Mouse (Mus musculus): ENCODE measurements around the gene C1qtnf1. TPM values are rescaled to one million over a fixed set of nuclear protein-coding genes. Genes with fewer than 3 reads are reported as not detected.
A peak's percentile ranks its signal among the peaks of the same experiment; 100 is the strongest.

C1qtnf1 gene
- polyA plus RNA-seq, 1 experiment from 2014 or later, result 4.4 TPM

GRCm38 (mm10) chr11:118409106-118410072 is 18.6 kb upstream of the C1qtnf1 start:
- H3K4me1 ChIP-seq (ENCODE audit: control insufficient read depth, insufficient read depth, low read depth, low read length), result peaks cover 4% of the 10 kb centered on the region; the same call in 1 of the 2 replicates
- 89% methylated on average over 12 of the region's 12 CpGs for WGBS
- ATAC-seq, result no peak
- no peak overlapping the region for H3K4me3 ChIP-seq (ENCODE audit: low read length)
- no peaks in the 10 kb centered on the region for H3K9me3 ChIP-seq (ENCODE audit: control insufficient read depth, low read length)
- peaks cover 17% of the 10 kb centered on the region for H3K36me3 ChIP-seq (ENCODE audit: control insufficient read depth, insufficient read depth, low read length)
- no peaks in the 10 kb centered on the region for H3K27me3 ChIP-seq (replicated peaks; ENCODE audit: control insufficient read depth, insufficient read depth, low read length)
- H3K4me2 ChIP-seq (ENCODE audit: low read length), result no peak overlapping the region
- no peak overlapping the region for H3K27ac ChIP-seq (ENCODE audit: low read depth, low read length)
- H3K9ac ChIP-seq (ENCODE audit: low read depth, low read length), result no peak overlapping the region

- Histone ChIP-seq H3K4me1 (ENCODE audit: control insufficient read depth, insufficient read depth, low read depth, low read length) (peaks cover 4% of the 10 kb centered on the region; the same call in 1 of the 2 replicates), H3K4me2 (ENCODE audit: low read length) (no peak overlapping the region), H3K9ac (ENCODE audit: low read depth, low read length) (no peak overlapping the region), H3K4me3 (ENCODE audit: low read length) (no peak overlapping the region), H3K27ac (ENCODE audit: low read depth, low read length) (no peak overlapping the region), H3K27me3 (replicated peaks; ENCODE audit: control insufficient read depth, insufficient read depth, low read length) (no peaks in the 10 kb centered on the region), H3K36me3 (ENCODE audit: control insufficient read depth, insufficient read depth, low read length) (peaks cover 17% of the 10 kb centered on the region), H3K9me3 (ENCODE audit: control insufficient read depth, low read length) (no peaks in the 10 kb centered on the region)
- WGBS, result 100% methylated on average over 1 of the region's 1 CpGs
- ATAC-seq, result no peak
These were observed 17.9 kb upstream of the C1qtnf1 start for GRCm38 (mm10) chr11:118410073-118410444.

GRCm38 (mm10) chr11:118410479-118410878 is 17.5 kb upstream of the C1qtnf1 start:
- Histone ChIP-seq H3K36me3 (ENCODE audit: control insufficient read depth, insufficient read depth, low read length) (peaks cover 18% of the 10 kb centered on the region), H3K4me1 (ENCODE audit: control insufficient read depth, insufficient read depth, low read depth, low read length) (peaks cover 4% of the 10 kb centered on the region; the same call in 1 of the 2 replicates), H3K4me2 (ENCODE audit: low read length) (no peak overlapping the region), H3K27me3 (replicated peaks; ENCODE audit: control insufficient read depth, insufficient read depth, low read length) (no peaks in the 10 kb centered on the region), H3K4me3 (ENCODE audit: low read length) (no peak overlapping the region), H3K9me3 (ENCODE audit: control insufficient read depth, low read length) (no peaks in the 10 kb centered on the region), H3K9ac (ENCODE audit: low read depth, low read length) (no peak overlapping the region), H3K27ac (ENCODE audit: low read depth, low read length) (no peak overlapping the region)
- no peak for ATAC-seq
- WGBS, result 97% methylated on average over 10 of the region's 10 CpGs

GRCm38 (mm10) chr11:118411271-118411670 is 16.7 kb upstream of the C1qtnf1 start:
- no peak overlapping the region for H3K9ac ChIP-seq (ENCODE audit: low read depth, low read length)
- peaks cover 4% of the 10 kb centered on the region; the same call in 1 of the 2 replicates for H3K4me1 ChIP-seq (ENCODE audit: control insufficient read depth, insufficient read depth, low read depth, low read length)
- no peaks in the 10 kb centered on the region for H3K27me3 ChIP-seq (replicated peaks; ENCODE audit: control insufficient read depth, insufficient read depth, low read length)
- peaks cover 19% of the 10 kb centered on the region for H3K36me3 ChIP-seq (ENCODE audit: control insufficient read depth, insufficient read depth, low read length)
- no peak overlapping the region for H3K27ac ChIP-seq (ENCODE audit: low read depth, low read length)
- no peak overlapping the region for H3K4me2 ChIP-seq (ENCODE audit: low read length)
- H3K9me3 ChIP-seq (ENCODE audit: control insufficient read depth, low read length), result no peaks in the 10 kb centered on the region
- no peak for ATAC-seq
- no peak overlapping the region for H3K4me3 ChIP-seq (ENCODE audit: low read length)
- 89% methylated on average over 8 of the region's 8 CpGs for WGBS

- H3K4me1 ChIP-seq (ENCODE audit: control insufficient read depth, insufficient read depth, low read depth, low read length), result peaks cover 7% of the 10 kb centered on the region
- no peak overlapping the region for H3K4me3 ChIP-seq (ENCODE audit: low read length)
- H3K9me3 ChIP-seq (ENCODE audit: control insufficient read depth, low read length), result no peaks in the 10 kb centered on the region
- 92% methylated on average over 2 of the region's 2 CpGs for WGBS
- H3K27ac ChIP-seq (ENCODE audit: low read depth, low read length), result no peak overlapping the region
- no peak overlapping the region for H3K4me2 ChIP-seq (ENCODE audit: low read length)
- no peak overlapping the region for H3K9ac ChIP-seq (ENCODE audit: low read depth, low read length)
- ATAC-seq, result no peak
- no peaks in the 10 kb centered on the region for H3K27me3 ChIP-seq (replicated peaks; ENCODE audit: control insufficient read depth, insufficient read depth, low read length)
- peaks cover 16% of the 10 kb centered on the region; the same call in 1 of the 2 replicates for H3K36me3 ChIP-seq (ENCODE audit: control insufficient read depth, insufficient read depth, low read length)
These were observed 15.4 kb upstream of the C1qtnf1 start for GRCm38 (mm10) chr11:118412601-118413000.

GRCm38 (mm10) chr11:118413055-118413454 is 14.9 kb upstream of the C1qtnf1 start:
- no peak overlapping the region for H3K4me2 ChIP-seq (ENCODE audit: low read length)
- no peak overlapping the region for H3K9ac ChIP-seq (ENCODE audit: low read depth, low read length)
- H3K4me1 ChIP-seq (ENCODE audit: control insufficient read depth, insufficient read depth, low read depth, low read length), result peaks cover 12% of the 10 kb centered on the region
- H3K4me3 ChIP-seq (ENCODE audit: low read length), result no peak overlapping the region
- 0 out of 2 replicates have a peak, but pooled peaks have one; percentile 24 for ATAC-seq
- H3K9me3 ChIP-seq (ENCODE audit: control insufficient read depth, low read length), result no peaks in the 10 kb centered on the region
- H3K27ac ChIP-seq (ENCODE audit: low read depth, low read length), result no peak overlapping the region
- WGBS, result 75% methylated on average over 4 of the region's 4 CpGs
- peaks cover 12% of the 10 kb centered on the region; the same call in 1 of the 2 replicates for H3K36me3 ChIP-seq (ENCODE audit: control insufficient read depth, insufficient read depth, low read length)
- no peaks in the 10 kb centered on the region for H3K27me3 ChIP-seq (replicated peaks; ENCODE audit: control insufficient read depth, insufficient read depth, low read length)

- H3K4me1 ChIP-seq (ENCODE audit: control insufficient read depth, insufficient read depth, low read depth, low read length), result peaks cover 14% of the 10 kb centered on the region
- H3K27me3 ChIP-seq (replicated peaks; ENCODE audit: control insufficient read depth, insufficient read depth, low read length), result no peaks in the 10 kb centered on the region
- H3K36me3 ChIP-seq (ENCODE audit: control insufficient read depth, insufficient read depth, low read length), result peaks cover 4% of the 10 kb centered on the region; the same call in 1 of the 2 replicates
- H3K27ac ChIP-seq (ENCODE audit: low read depth, low read length), result no peak overlapping the region
- ATAC-seq, result no peak
- WGBS, result 86% methylated on average over 5 of the region's 5 CpGs
- no peaks in the 10 kb centered on the region for H3K9me3 ChIP-seq (ENCODE audit: control insufficient read depth, low read length)
- no peak overlapping the region for H3K4me2 ChIP-seq (ENCODE audit: low read length)
- no peak overlapping the region for H3K4me3 ChIP-seq (ENCODE audit: low read length)
- no peak overlapping the region for H3K9ac ChIP-seq (ENCODE audit: low read depth, low read length)
These were observed 13.7 kb upstream of the C1qtnf1 start for GRCm38 (mm10) chr11:118414270-118414669.

GRCm38 (mm10) chr11:118415630-118416029 is 12.4 kb upstream of the C1qtnf1 start:
- H3K27me3 ChIP-seq (replicated peaks; ENCODE audit: control insufficient read depth, insufficient read depth, low read length), result no peaks in the 10 kb centered on the region
- no peaks in the 10 kb centered on the region for H3K9me3 ChIP-seq (ENCODE audit: control insufficient read depth, low read length)
- no peak overlapping the region for H3K4me2 ChIP-seq (ENCODE audit: low read length)
- ATAC-seq, result no peak
- H3K9ac ChIP-seq (ENCODE audit: low read depth, low read length), result no peak overlapping the region
- H3K4me3 ChIP-seq (ENCODE audit: low read length), result no peak overlapping the region
- no peak overlapping the region for H3K27ac ChIP-seq (ENCODE audit: low read depth, low read length)
- H3K36me3 ChIP-seq (ENCODE audit: control insufficient read depth, insufficient read depth, low read length), result peaks cover 4% of the 10 kb centered on the region; the same call in 1 of the 2 replicates
- WGBS, result 91% methylated on average over 6 of the region's 6 CpGs
- H3K4me1 ChIP-seq (ENCODE audit: control insufficient read depth, insufficient read depth, low read depth, low read length), result peaks cover 19% of the 10 kb centered on the region

- no peak overlapping the region for H3K9ac ChIP-seq (ENCODE audit: low read depth, low read length)
- no peak overlapping the region for H3K4me2 ChIP-seq (ENCODE audit: low read length)
- H3K4me1 ChIP-seq (ENCODE audit: control insufficient read depth, insufficient read depth, low read depth, low read length), result peaks cover 19% of the 10 kb centered on the region
- no peak for ATAC-seq
- 72% methylated on average over 7 of the region's 7 CpGs for WGBS
- H3K9me3 ChIP-seq (ENCODE audit: control insufficient read depth, low read length), result no peaks in the 10 kb centered on the region
- no peak overlapping the region for H3K27ac ChIP-seq (ENCODE audit: low read depth, low read length)
- H3K36me3 ChIP-seq (ENCODE audit: control insufficient read depth, insufficient read depth, low read length), result peaks cover 2% of the 10 kb centered on the region; the same call in 1 of the 2 replicates
- H3K4me3 ChIP-seq (ENCODE audit: low read length), result no peak overlapping the region
- H3K27me3 ChIP-seq (replicated peaks; ENCODE audit: control insufficient read depth, insufficient read depth, low read length), result no peaks in the 10 kb centered on the region
These were observed 12.0 kb upstream of the C1qtnf1 start for GRCm38 (mm10) chr11:118416046-118416445.

Data from hindbrain, embryonic 16.5 days (tissue).